Mouse (Mus musculus) embryonic fibroblast, embryonic 13.5 days (primary cell): ENCODE measurements around the gene Eno2. TPM values are rescaled to one million over a fixed set of nuclear protein-coding genes. Genes with fewer than 3 reads are reported as not detected.

Experiments
- H3K27ac ChIP-seq: 2 replicates; pipeline ENCODE4 v1.5.1; 2012; ENCODE audit warnings: low read length, control low read depth, inconsistent platforms; ENCODE audit not compliant: insufficient read depth
- H3K4me1 ChIP-seq: 2 replicates; pipeline ENCODE4 v1.6.1; 2011; ENCODE audit warnings: low read length; ENCODE audit not compliant: control insufficient read depth, insufficient read depth
- H3K4me3 ChIP-seq: 2 replicates; pipeline ENCODE4 v1.5.1; 2011; ENCODE audit warnings: mild to moderate bottlenecking, control low read depth, low read length; ENCODE audit not compliant: insufficient read depth
- CTCF ChIP-seq: IDR thresholded peaks from 2 replicates; pipeline ENCODE4 v1.5.1; 2011; ENCODE audit warnings: mild to moderate bottlenecking, control low read depth, low read length, moderate library complexity, borderline replicate concordance; ENCODE audit not compliant: insufficient read depth
- POLR2A ChIP-seq: IDR thresholded peaks from 2 replicates; pipeline ENCODE4 v1.6.1; 2011; ENCODE audit warnings: low read depth, mild to moderate bottlenecking, control low read depth, low read length, moderate library complexity
- polyA plus RNA-seq: library from polyadenylated mRNA; stranded (reverse); fragments of >200 nt; gene quantifications from 2 replicates; pipeline ENCODE4 v1.2.4, GENCODE M21; 2011; ENCODE audit warnings: low read depth; ENCODE audit not compliant: missing spikeins, insufficient read length

Gene Eno2
- polyA plus RNA-seq, 1 experiment = 24.1 TPM

GRCm38 (mm10) chr6:124732476-124733370 is 36.8 kb downstream of the Eno2 start:
- no peak overlapping the region for H3K4me3 ChIP-seq
- TF ChIP-seq CTCF (no peak), POLR2A (no peak)
- no peak overlapping the region for H3K27ac ChIP-seq
- H3K4me1 ChIP-seq = no peaks in the 10 kb centered on the region

- no peak for TF ChIP-seq POLR2A
- Histone ChIP-seq H3K4me3 (no peak overlapping the region), H3K4me1 (no peaks in the 10 kb centered on the region)
These were observed 38.4 kb downstream of the Eno2 start for GRCm38 (mm10) chr6:124731038-124731437.

GRCm38 (mm10) chr6:124729850-124730705 is 39.4 kb downstream of the Eno2 start:
- Histone ChIP-seq H3K4me3 (no peak overlapping the region), H3K27ac (no peak overlapping the region), H3K4me1 (no peaks in the 10 kb centered on the region)
- no peak for TF ChIP-seq POLR2A
- TF ChIP-seq CTCF = no peak

More at GRCm38 (mm10) chr6:124731038-124731437, 38.4 kb downstream of the Eno2 start:
- H3K27ac ChIP-seq = no peak overlapping the region

- no peak overlapping the region for H3K27ac ChIP-seq
- H3K4me1 ChIP-seq = no peaks in the 10 kb centered on the region
- TF ChIP-seq POLR2A = no peak
- no peak for TF ChIP-seq CTCF
- H3K4me3 ChIP-seq = no peak overlapping the region
These were observed 40.9 kb downstream of the Eno2 start for GRCm38 (mm10) chr6:124728621-124729020.

GRCm38 (mm10) chr6:124724472-124724871 is 45.0 kb downstream of the Eno2 start:
- Histone ChIP-seq H3K27ac (no peak overlapping the region), H3K4me3 (no peak overlapping the region)
- TF ChIP-seq POLR2A = no peak
- no peak for TF ChIP-seq CTCF

GRCm38 (mm10) chr6:124723541-124723940 is 45.9 kb downstream of the Eno2 start:
- no peaks in the 10 kb centered on the region for H3K4me1 ChIP-seq
- H3K4me3 ChIP-seq = no peak overlapping the region
- no peak overlapping the region for H3K27ac ChIP-seq
- no peak for TF ChIP-seq CTCF
- no peak for TF ChIP-seq POLR2A

More at GRCm38 (mm10) chr6:124724472-124724871, 45.0 kb downstream of the Eno2 start:
- H3K4me1 ChIP-seq = no peaks in the 10 kb centered on the region

- Histone ChIP-seq H3K4me1 (no peaks in the 10 kb centered on the region), H3K4me3 (no peak overlapping the region), H3K27ac (no peak overlapping the region)
- TF ChIP-seq POLR2A = no peak
- TF ChIP-seq CTCF = no peak
These were observed 46.5 kb downstream of the Eno2 start for GRCm38 (mm10) chr6:124722876-124723473.

GRCm38 (mm10) chr6:124720904-124721303 is 48.6 kb downstream of the Eno2 start:
- no peak for TF ChIP-seq CTCF
- no peak for TF ChIP-seq POLR2A
- Histone ChIP-seq H3K4me3 (no peak overlapping the region), H3K27ac (no peak overlapping the region), H3K4me1 (no peaks in the 10 kb centered on the region)

- no peak for TF ChIP-seq POLR2A
- TF ChIP-seq CTCF = no peak
- no peak overlapping the region for H3K27ac ChIP-seq
- no peaks in the 10 kb centered on the region for H3K4me1 ChIP-seq
- H3K4me3 ChIP-seq = no peak overlapping the region
These were observed 50.0 kb downstream of the Eno2 start for GRCm38 (mm10) chr6:124719354-124719978.

- H3K27ac ChIP-seq = no peak overlapping the region
These were observed 50.8 kb downstream of the Eno2 start for GRCm38 (mm10) chr6:124718703-124719102.

More at GRCm38 (mm10) chr6:124718703-124719102, 50.8 kb downstream of the Eno2 start:
- Histone ChIP-seq H3K4me1 (no peaks in the 10 kb centered on the region), H3K4me3 (no peak overlapping the region)
- TF ChIP-seq POLR2A (no peak), CTCF (no peak)
